Mouse (Mus musculus) retina, adult 2 months (tissue): Measurements from ENCODE around the gene Asgr2.
"Not testable (repeated sequence)": the region's sequence is repeated elsewhere in the genome, so short reads cannot be mapped to it uniquely, and the experiment has no call there.

Source experiments
- DNase-seq: peaks from one replicate; pipeline ENCODE4 v3.0.0-alpha.2; 2012; ENCODE audit warnings: low read depth, low spot score

Asgr2 gene

GRCm38 (mm10) chr11:70084563-70084962 lies 7.9 kb upstream of the Asgr2 start:
- no peak for DNase-seq

GRCm38 (mm10) chr11:70097396-70097795 lies 5.0 kb downstream of the Asgr2 start:
- no peak for DNase-seq

- DNase-seq = no peak
Observed at GRCm38 (mm10) chr11:70099102-70099501, 6.7 kb downstream of the Asgr2 start.

GRCm38 (mm10) chr11:70099809-70100208 lies 7.4 kb downstream of the Asgr2 start:
- DNase-seq = no peak

- no peak for DNase-seq
Observed at GRCm38 (mm10) chr11:70103701-70104315, 11.4 kb downstream of the Asgr2 start.

- no peak for DNase-seq
Observed at GRCm38 (mm10) chr11:70107085-70107484, 14.6 kb downstream of the Asgr2 start.

GRCm38 (mm10) chr11:70110146-70110545 lies 17.7 kb downstream of the Asgr2 start:
- DNase-seq = peak; percentile 6

GRCm38 (mm10) chr11:70114562-70114961 lies 22.1 kb downstream of the Asgr2 start:
- no peak for DNase-seq

GRCm38 (mm10) chr11:70115901-70116300 lies 23.5 kb downstream of the Asgr2 start:
- DNase-seq = no peak

- no peak for DNase-seq
Observed at GRCm38 (mm10) chr11:70129926-70130379, 37.5 kb downstream of the Asgr2 start, which contains the start of gene Mgl2. TSS of gene Mgl2 (plus strand) at chr11:70130329.

- DNase-seq = not testable (repeated sequence)
Observed at GRCm38 (mm10) chr11:70135001-70135400, 42.6 kb downstream of the Asgr2 start.

- DNase-seq = not testable (repeated sequence)
Observed at GRCm38 (mm10) chr11:70135925-70136324, 43.5 kb downstream of the Asgr2 start.

- no peak for DNase-seq
Observed at GRCm38 (mm10) chr11:70139171-70139570, 46.7 kb downstream of the Asgr2 start.

- no peak for DNase-seq
Observed at GRCm38 (mm10) chr11:70151072-70151471, 58.6 kb downstream of the Asgr2 start.
